Mouse (Mus musculus) erythroblast, embryonic 14.5 days (primary cell): ENCODE data around the gene 2810459M11Rik.

Experiments
- GATA1 ChIP-seq: IDR thresholded peaks from 2 replicates; pipeline ENCODE4 v1.6.1; 2012; ENCODE audit warnings: low read length, inconsistent platforms, mixed read lengths
- TAL1 ChIP-seq: IDR thresholded peaks from 3 replicates; pipeline ENCODE4 v1.6.1; 2012; ENCODE audit warnings: low read length, inconsistent platforms, mixed read lengths

DNA sequence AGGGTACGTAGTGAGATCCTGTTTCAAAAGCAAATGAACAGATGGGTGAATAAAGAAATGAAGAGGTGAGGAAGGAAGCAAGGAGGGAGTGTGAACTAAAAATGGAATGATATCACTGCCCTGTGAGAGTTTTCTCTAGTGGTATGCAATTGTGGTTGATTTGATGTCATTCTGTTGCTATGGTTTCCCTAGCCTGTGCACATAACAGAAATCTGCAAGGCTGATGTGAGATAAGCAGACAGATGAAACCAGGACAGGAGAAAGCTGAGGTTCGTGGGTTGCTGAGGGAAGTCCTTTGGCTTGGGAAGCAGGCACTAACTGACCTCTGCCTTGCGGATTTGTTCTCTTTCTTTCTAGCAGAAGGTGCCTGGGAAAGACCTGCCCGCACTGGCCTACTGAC is 2.6 kb downstream of the 2810459M11Rik start:
- TF ChIP-seq TAL1 (no peak), GATA1 (no peak)
